Mouse (Mus musculus) forebrain, embryonic 14.5 days (tissue): Measurements from ENCODE around the gene Cdc14a. TPM values are rescaled to one million over a fixed set of nuclear protein-coding genes. Genes with fewer than 3 reads are reported as not detected.
"Not testable (repeated sequence)": the region's sequence is repeated elsewhere in the genome, so short reads cannot be mapped to it uniquely, and the experiment has no call there.

Source experiments
- ATAC-seq: fragments of 200-750 bp; cut with Nextera tagmentation; 2 replicates; pipeline ENCODE4 v1.8.0; 2017; ENCODE audit warnings: mild to moderate bottlenecking, moderate library complexity
- DNase-seq: peaks from one replicate; pipeline ENCODE4 v3.0.0-alpha.2; 2015; ENCODE audit warnings: low spot score
- H3K27ac ChIP-seq: fragments of 300-500 bp; sonication (generic); 2 replicates; pipeline ENCODE4 v1.5.1; 2014; ENCODE audit warnings: low read depth, mild to moderate bottlenecking, control low read depth, low read length, moderate library complexity
- H3K27me3 ChIP-seq: fragments of 300-500 bp; sonication (generic); replicated peaks from 2 replicates; pipeline ENCODE4 v1.6.1; 2014; ENCODE audit warnings: low read length, control low read depth, mixed read lengths; ENCODE audit not compliant: control insufficient read depth, insufficient read depth
- H3K36me3 ChIP-seq: fragments of 300-500 bp; sonication (generic); 2 replicates; pipeline ENCODE4 v1.6.1; 2014; ENCODE audit warnings: low read length, control low read depth; ENCODE audit not compliant: control insufficient read depth, insufficient read depth
- H3K4me1 ChIP-seq: fragments of 300-500 bp; sonication (generic); 2 replicates; pipeline ENCODE4 v1.6.1; 2014; ENCODE audit warnings: antibody characterized with exemption, low read length, control low read depth; ENCODE audit not compliant: control insufficient read depth, insufficient read depth
- H3K4me2 ChIP-seq: fragments of 300-500 bp; sonication (generic); 2 replicates; pipeline ENCODE4 v1.6.1; 2014; ENCODE audit warnings: mild to moderate bottlenecking, control low read depth, low read length
- H3K4me3 ChIP-seq: fragments of 300-500 bp; sonication (generic); 2 replicates; pipeline ENCODE4 v1.5.1; 2014; ENCODE audit warnings: low read depth, low read length, control low read depth
- H3K9ac ChIP-seq: fragments of 300-500 bp; sonication (generic); 2 replicates; pipeline ENCODE4 v1.6.1; 2014; ENCODE audit warnings: mild to moderate bottlenecking, low read length, control low read depth, moderate library complexity
- H3K9me3 ChIP-seq: fragments of 300-500 bp; sonication (generic); replicated peaks from 2 replicates; pipeline ENCODE4 v1.6.1; 2016; ENCODE audit warnings: low read length, control low read depth, mixed read lengths; ENCODE audit not compliant: control insufficient read depth
- WGBS: fragments of 180-500 bp; shearing (Covaris S2); extraction: QIAGEN DNeasy Blood & Tissue Kit; methylation state at CpG from one replicate; pipeline ENCODE4 v1.1.7; 2014; 5-methylcytosine and 5-hydroxymethylcytosine counted together
- polyA plus RNA-seq: library from polyadenylated mRNA; unstranded; fragments of >200 nt; fragmentation: Nextera tagmentation; extraction: Ambion mirVana; gene quantifications from 2 replicates; pipeline ENCODE4 v1.2.1, GENCODE M21; 2014

Cdc14a gene
- polyA plus RNA-seq, 1 experiment from 2014 or later: 7.7 TPM

DNA sequence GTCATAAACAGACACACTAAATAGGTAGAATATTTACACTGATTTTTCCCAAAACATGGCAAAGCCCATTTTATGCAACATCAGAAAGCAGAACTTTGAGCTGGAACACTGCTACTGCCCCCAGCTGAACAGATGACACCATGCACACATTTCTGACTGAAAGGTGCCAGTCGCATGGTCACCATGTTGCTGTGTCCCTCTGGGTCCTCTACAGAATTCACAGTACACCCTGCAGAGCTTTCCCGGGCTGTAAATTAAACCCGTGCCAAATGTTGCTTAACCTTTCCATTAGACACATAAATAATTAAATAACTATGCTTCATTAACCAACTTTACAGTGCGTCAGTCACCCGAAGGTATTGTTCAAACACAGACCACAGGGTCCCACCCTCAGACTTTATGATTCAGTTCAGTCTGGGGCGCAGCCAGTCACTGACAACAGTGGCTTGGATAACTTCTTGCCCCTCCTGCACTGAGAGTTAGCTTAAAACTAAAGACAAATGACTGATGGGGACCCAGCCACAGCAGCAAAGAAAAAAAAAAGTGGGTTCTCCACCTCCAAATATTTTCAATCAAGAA lies 73.4 kb downstream of the Cdc14a start:
- Histone ChIP-seq H3K27me3 (no peaks in the 10 kb centered on the region), H3K4me1 (no peaks in the 10 kb centered on the region), H3K27ac (no peak overlapping the region), H3K4me2 (no peak overlapping the region), H3K9ac (no peak overlapping the region), H3K4me3 (no peak overlapping the region), H3K36me3 (peaks cover 8% of the 10 kb centered on the region; the same call in 1 of the 2 replicates), H3K9me3 (no peaks in the 10 kb centered on the region)
- DNase-seq (no peak), ATAC-seq (no peak)
- 38% methylated on average over 6 of the region's 6 CpGs for WGBS

DNA sequence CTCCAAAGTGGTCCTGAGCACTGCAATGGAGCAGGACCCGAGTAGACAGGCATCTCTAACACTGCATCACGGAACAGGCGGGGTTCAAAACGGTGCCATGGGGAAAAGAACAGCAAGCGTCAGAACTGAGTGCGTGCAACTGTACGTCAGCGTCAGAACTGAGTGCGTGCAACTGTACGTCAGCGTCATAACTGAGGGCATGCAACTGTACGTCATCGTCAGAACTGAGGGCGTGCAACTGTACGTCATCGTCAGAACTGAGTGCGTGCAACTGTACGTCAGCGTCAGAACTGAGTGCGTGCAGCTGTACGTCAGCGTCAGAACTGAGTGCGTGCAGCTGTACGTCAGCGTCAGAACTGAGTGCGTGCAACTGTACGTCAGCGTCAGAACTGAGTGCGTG lies 76.3 kb downstream of the Cdc14a start:
- 96% methylated on average over 29 of the region's 29 CpGs for WGBS
- DNase-seq, H3K4me2 ChIP-seq, H3K27ac ChIP-seq, H3K9me3 ChIP-seq, ATAC-seq, H3K4me3 ChIP-seq, H3K9ac ChIP-seq, H3K27me3 ChIP-seq, H3K4me1 ChIP-seq: not testable (repeated sequence)
- peaks cover 16% of the 10 kb centered on the region; the same call in 1 of the 2 replicates for H3K36me3 ChIP-seq

DNA sequence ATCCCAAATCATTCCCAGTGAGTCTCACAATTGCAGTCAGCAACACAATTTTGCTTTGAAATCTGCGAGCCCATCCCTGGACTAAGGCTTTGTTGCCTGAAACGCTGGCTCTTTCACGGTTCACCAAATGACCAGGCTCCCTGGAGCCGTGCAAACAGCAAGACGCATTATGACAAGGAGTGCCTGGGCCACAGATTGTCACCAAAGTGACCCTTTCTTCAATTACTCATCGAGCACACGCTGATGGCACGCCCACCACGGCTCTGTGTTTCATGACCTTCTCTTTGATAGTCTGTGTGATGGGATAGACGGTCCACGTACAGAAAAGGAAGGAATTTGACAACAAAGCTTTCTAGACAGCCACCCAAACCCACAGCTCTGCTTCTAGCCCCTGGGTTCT lies 78.6 kb downstream of the Cdc14a start:
- DNase-seq (no peak), ATAC-seq (peak; percentile 32; the same call in 1 of the 2 replicates)
- Histone ChIP-seq H3K27me3 (no peaks in the 10 kb centered on the region), H3K27ac (0 out of 2 replicates have a peak overlapping the region, but pooled peaks have one; percentile 2), H3K4me2 (no peak overlapping the region), H3K4me1 (no peaks in the 10 kb centered on the region), H3K9ac (no peak overlapping the region), H3K4me3 (no peak overlapping the region), H3K9me3 (no peaks in the 10 kb centered on the region), H3K36me3 (peaks cover 16% of the 10 kb centered on the region; the same call in 1 of the 2 replicates)
- 86% methylated on average over 11 of the region's 11 CpGs for WGBS

DNA sequence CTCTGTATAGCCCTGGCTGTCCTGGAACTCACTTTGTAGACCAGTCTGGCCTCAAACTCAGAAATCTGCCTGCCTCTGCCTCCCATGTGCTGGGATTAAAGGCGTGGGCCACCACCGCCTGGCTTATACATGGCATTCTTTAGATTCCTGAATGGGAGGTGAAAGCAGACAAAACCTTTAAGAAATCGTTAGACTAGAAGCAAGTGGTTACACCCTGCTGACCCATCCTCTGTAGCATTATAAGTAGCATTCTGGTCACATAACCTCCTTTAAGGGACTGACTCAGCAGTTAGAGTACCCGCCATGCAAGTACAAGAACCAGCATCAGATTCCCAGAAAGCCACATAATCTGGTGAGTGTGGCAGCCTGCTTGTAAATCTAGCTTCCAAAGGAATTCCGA lies 81.6 kb downstream of the Cdc14a start:
- no peak for DNase-seq
- no peaks in the 10 kb centered on the region for H3K27me3 ChIP-seq
- no peak overlapping the region for H3K4me2 ChIP-seq
- H3K4me3 ChIP-seq: no peak overlapping the region
- no peaks in the 10 kb centered on the region for H3K4me1 ChIP-seq
- no peaks in the 10 kb centered on the region for H3K9me3 ChIP-seq
- no peak for ATAC-seq
- 82% methylated on average over 5 of the region's 5 CpGs for WGBS
- peaks cover 16% of the 10 kb centered on the region; the same call in 1 of the 2 replicates for H3K36me3 ChIP-seq
- no peak overlapping the region for H3K27ac ChIP-seq
- no peak overlapping the region for H3K9ac ChIP-seq

DNA sequence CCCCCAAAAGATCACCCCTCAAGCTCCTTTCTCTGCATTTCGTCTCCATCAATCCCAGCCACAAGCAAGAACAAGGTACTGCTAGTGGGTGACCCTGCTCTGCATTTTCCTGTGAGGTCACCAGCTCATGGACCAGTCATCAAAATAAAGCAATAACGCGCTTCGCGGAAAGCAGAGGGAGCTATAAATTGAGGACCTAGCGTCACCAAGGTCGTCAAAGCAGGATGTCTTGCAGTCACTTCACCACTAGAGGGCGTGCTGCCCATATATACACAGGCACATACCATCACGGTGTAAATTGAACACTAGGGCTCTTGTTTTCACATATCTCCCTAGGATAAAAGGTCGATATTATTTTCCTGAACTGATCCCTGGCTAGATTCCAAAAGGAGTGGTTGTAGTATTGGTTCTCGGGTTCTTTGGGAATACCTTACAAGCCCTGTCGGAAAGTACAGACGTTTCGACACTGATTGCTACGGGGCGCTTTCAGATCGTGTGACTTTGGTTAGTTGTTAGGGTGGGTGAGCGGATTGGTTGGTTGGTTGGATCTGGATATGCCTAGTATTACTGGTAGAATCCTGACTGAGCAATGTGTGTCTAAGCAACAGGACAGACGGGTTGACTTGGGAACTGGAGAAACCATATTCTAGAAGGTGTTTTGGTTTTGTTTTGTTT lies 82.7 kb downstream of the Cdc14a start:
- H3K36me3 ChIP-seq: peaks cover 13% of the 10 kb centered on the region; the same call in 1 of the 2 replicates
- H3K27me3 ChIP-seq: no peaks in the 10 kb centered on the region
- H3K4me3 ChIP-seq: no peak overlapping the region
- no peaks in the 10 kb centered on the region for H3K4me1 ChIP-seq
- H3K27ac ChIP-seq: no peak overlapping the region
- DNase-seq (peak; percentile 82), ATAC-seq (peak; percentile 77)
- no peak overlapping the region for H3K4me2 ChIP-seq
- H3K9me3 ChIP-seq: no peaks in the 10 kb centered on the region
- WGBS: 45% methylated on average over 19 of the region's 19 CpGs
- H3K9ac ChIP-seq: no peak overlapping the region

DNA sequence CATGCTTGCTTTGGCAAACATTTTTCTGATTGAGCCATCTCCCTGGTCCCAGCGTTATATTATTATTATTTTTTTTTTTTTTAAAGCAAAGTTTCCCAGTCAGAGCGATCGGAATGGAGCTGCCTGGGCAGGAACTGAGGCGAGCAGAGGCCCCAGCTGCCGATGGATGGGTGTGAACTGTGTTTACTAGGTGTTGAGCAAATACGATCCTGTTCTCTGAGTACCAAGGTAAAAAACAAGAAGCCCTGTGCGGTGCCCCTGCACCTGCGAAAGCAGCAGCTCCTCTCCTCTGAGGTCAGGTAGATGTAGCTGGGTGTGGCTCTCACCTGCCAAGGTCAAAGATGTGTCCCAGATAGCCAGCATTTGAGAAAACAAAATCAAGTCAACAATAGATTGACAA lies 83.6 kb downstream of the Cdc14a start:
- H3K27me3 ChIP-seq: no peaks in the 10 kb centered on the region
- H3K4me3 ChIP-seq: no peak overlapping the region
- H3K27ac ChIP-seq: no peak overlapping the region
- 93% methylated on average over 8 of the region's 8 CpGs for WGBS
- no peak overlapping the region for H3K9ac ChIP-seq
- DNase-seq (no peak), ATAC-seq (no peak)
- H3K9me3 ChIP-seq: no peaks in the 10 kb centered on the region
- no peak overlapping the region for H3K4me2 ChIP-seq
- peaks cover 6% of the 10 kb centered on the region; the same call in 1 of the 2 replicates for H3K36me3 ChIP-seq
- no peaks in the 10 kb centered on the region for H3K4me1 ChIP-seq

DNA sequence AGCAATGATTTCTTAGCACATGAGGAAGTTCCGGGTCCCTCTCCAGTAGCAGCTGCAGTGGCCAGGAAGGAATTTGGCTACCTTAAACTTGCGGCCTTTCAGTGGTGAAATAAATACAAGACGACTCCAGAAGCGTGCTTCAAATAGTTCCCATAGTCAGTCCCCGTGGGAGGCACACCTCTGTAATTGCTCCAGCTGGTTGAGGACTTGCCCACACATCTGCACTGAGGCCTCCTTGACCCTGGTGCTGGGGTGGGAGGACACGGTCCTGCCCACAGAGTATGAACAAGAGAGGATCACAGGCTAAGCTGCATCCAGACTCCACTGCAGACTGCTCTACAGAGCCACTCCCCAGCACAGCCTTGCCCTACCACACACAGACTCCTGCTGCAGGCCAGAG lies 85.2 kb downstream of the Cdc14a start:
- WGBS: 82% methylated on average over 6 of the region's 6 CpGs
- no peaks in the 10 kb centered on the region for H3K27me3 ChIP-seq
- no peak overlapping the region for H3K9ac ChIP-seq
- no peaks in the 10 kb centered on the region for H3K9me3 ChIP-seq
- no peak overlapping the region for H3K4me2 ChIP-seq
- H3K27ac ChIP-seq: no peak overlapping the region
- DNase-seq (no peak), ATAC-seq (no peak)
- no peaks in the 10 kb centered on the region for H3K4me1 ChIP-seq
- H3K36me3 ChIP-seq: peaks cover 6% of the 10 kb centered on the region; the same call in 1 of the 2 replicates
- H3K4me3 ChIP-seq: no peak overlapping the region

DNA sequence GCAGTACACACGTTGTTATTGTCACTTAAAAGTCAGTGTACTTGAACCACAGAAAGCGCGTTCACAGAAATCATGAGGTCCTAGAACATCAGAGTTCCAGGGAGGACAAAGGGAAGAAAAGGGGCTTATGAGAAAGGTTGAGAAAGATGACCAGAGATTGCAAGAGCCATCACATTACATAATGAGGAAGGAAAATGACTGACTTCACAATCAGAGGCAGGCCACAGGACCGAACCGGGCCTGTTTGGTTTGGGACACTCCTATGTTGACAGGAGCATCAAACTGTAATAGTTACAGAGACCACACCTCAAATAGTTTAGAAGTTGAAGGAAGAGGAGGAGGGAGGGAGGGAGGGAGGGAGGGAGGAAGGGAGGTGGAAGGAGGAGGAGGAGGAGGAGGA lies 86.0 kb downstream of the Cdc14a start:
- 90% methylated on average over 5 of the region's 5 CpGs for WGBS
- ATAC-seq: no peak
- no peak overlapping the region for H3K27ac ChIP-seq
- no peaks in the 10 kb centered on the region for H3K9me3 ChIP-seq
- no peak overlapping the region for H3K9ac ChIP-seq
- H3K4me3 ChIP-seq: no peak overlapping the region
- H3K4me1 ChIP-seq: no peaks in the 10 kb centered on the region
- no peaks in the 10 kb centered on the region for H3K27me3 ChIP-seq
- H3K36me3 ChIP-seq: peaks cover 3% of the 10 kb centered on the region; the same call in 1 of the 2 replicates
- DNase-seq: no peak
- no peak overlapping the region for H3K4me2 ChIP-seq

DNA sequence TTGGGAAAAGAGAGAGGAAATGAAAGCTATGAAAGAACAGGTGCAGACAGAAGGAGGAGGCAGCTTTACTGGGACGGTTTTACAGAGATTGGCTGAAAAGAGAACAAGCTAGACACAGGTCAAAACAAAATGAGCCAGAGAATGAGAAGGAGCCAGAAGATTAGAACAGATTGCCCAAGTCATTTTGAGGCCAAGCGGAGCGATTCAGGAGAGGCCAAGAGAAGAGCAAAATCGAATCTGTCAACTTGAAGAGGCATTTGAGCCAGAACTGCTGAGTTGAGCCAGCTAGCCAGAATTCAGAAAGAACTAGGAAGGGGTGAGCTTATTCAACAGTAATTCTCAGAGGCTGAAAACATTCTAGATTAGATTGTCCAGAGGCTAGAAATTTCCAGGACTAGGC lies 88.8 kb downstream of the Cdc14a start:
- no peak overlapping the region for H3K9ac ChIP-seq
- H3K36me3 ChIP-seq: no peaks in the 10 kb centered on the region
- H3K4me2 ChIP-seq: no peak overlapping the region
- no peak overlapping the region for H3K4me3 ChIP-seq
- H3K9me3 ChIP-seq: no peaks in the 10 kb centered on the region
- 69% methylated on average over 4 of the region's 4 CpGs for WGBS
- H3K27me3 ChIP-seq: no peaks in the 10 kb centered on the region
- H3K4me1 ChIP-seq: no peaks in the 10 kb centered on the region
- no peak for DNase-seq
- no peak for ATAC-seq
- H3K27ac ChIP-seq: no peak overlapping the region
